ENCODE assay signal across 8 mouse cellular contexts in genomic region chrX:151803777-151804101, GRCm38 (mm10). TPM values are rescaled to one million over a fixed set of nuclear protein-coding genes. Genes with fewer than 3 reads are reported as not detected.
DNase-seq lines count a peak whose midpoint lies in the region; ATAC-seq and TF ChIP-seq lines count a peak whose summit lies in the region.

No protein-coding gene starts in this region.

- no peaks in the 10 kb centered on the region for H3K27me3 ChIP-seq in testis, adult 2 months (ENCODE audit: control insufficient read depth, insufficient read depth, low read length)
- H3K27me3 ChIP-seq in limb, embryonic 15.5 days: no peaks in the 10 kb centered on the region
- peaks cover 3% of the 10 kb centered on the region; the same call in 1 of the 2 replicates for H3K27me3 ChIP-seq in midbrain, embryonic 12.5 days
- H3K27me3 ChIP-seq in stomach, embryonic 15.5 days (replicated peaks): no peaks in the 10 kb centered on the region

- 13% methylated on average over 20 of the region's 20 CpGs for WGBS in limb, embryonic 15.5 days
- 30% methylated on average over 20 of the region's 20 CpGs for WGBS in midbrain, embryonic 12.5 days
- 15% methylated on average over 20 of the region's 20 CpGs for whole genome bisulfite sequencing in stomach, embryonic 15.5 days

- no peak for TF ChIP-seq POLR2A in testis, adult 2 months (IDR thresholded peaks at IDR 0.05; ENCODE audit: control insufficient read depth, low read depth, low read length)
- TF ChIP-seq POLR2A in cortical plate, adult 2 months (IDR thresholded peaks at IDR 0.05; ENCODE audit: extremely low read depth, insufficient read depth, low read length): peak; percentile 20; the same call in 1 of the 2 replicates

- TF ChIP-seq CTCF in testis, adult 2 months (IDR thresholded peaks at IDR 0.05; ENCODE audit: control insufficient read depth, insufficient read depth, insufficient replicate concordance, low read depth, low read length): 0 out of 2 replicates have a peak, but pooled peaks have one; percentile 2
- no peak for TF ChIP-seq CTCF in cortical plate, adult 2 months (IDR thresholded peaks at IDR 0.05; ENCODE audit: extremely low read depth, insufficient read depth, low read length)

- no peak for DNase-seq in testis, postnatal 14 days (ENCODE audit: low spot score)
- DNase-seq in gastrocnemius, postnatal 25 days: peak; percentile 43

- no peaks in the 10 kb centered on the region for H3K9me3 ChIP-seq in limb, embryonic 15.5 days
- no peaks in the 10 kb centered on the region for H3K9me3 ChIP-seq in midbrain, embryonic 12.5 days
- H3K9me3 ChIP-seq in stomach, embryonic 15.5 days: no peaks in the 10 kb centered on the region

- peak overlapping the region; percentile 51 for H3K9ac ChIP-seq in limb, embryonic 15.5 days
- H3K9ac ChIP-seq in midbrain, embryonic 12.5 days (replicated peaks): peak overlapping the region; percentile 60
- H3K9ac ChIP-seq in stomach, embryonic 15.5 days: peak overlapping the region; percentile 39; the same call in 1 of the 2 replicates

- peak overlapping the region; percentile 95 for H3K4me3 ChIP-seq in testis, adult 2 months (ENCODE audit: control insufficient read depth, low read depth, low read length)
- peak overlapping the region; percentile 98 for H3K4me3 ChIP-seq in cortical plate, adult 2 months (ENCODE audit: insufficient read depth, low read length)
- H3K4me3 ChIP-seq in limb, embryonic 15.5 days: peak overlapping the region; percentile 55
- H3K4me3 ChIP-seq in midbrain, embryonic 12.5 days: peak overlapping the region; percentile 56
- peak overlapping the region; percentile 53 for H3K4me3 ChIP-seq in stomach, embryonic 15.5 days (replicated peaks)

- peak overlapping the region; percentile 83 for H3K27ac ChIP-seq in testis, adult 2 months (ENCODE audit: control insufficient read depth, insufficient read depth, low read depth, low read length)
- H3K27ac ChIP-seq in cortical plate, adult 2 months (ENCODE audit: insufficient read depth, low read length): peak overlapping the region; percentile 99; the same call in 1 of the 2 replicates
- H3K27ac ChIP-seq in limb, embryonic 15.5 days: peak overlapping the region; percentile 93
- peak overlapping the region; percentile 90 for H3K27ac ChIP-seq in midbrain, embryonic 12.5 days (replicated peaks)
- H3K27ac ChIP-seq in stomach, embryonic 15.5 days: peak overlapping the region; percentile 95; the same call in 1 of the 2 replicates

- ATAC-seq in inflammation-experienced regulatory T-cells, adult 6 months: peak; percentile 12
- ATAC-seq in limb, embryonic 15.5 days (ENCODE audit: insufficient number of reproducible peaks, low FRiP score, low TSS enrichment, low read depth): peak; percentile 30; the same call in 1 of the 2 replicates
- ATAC-seq in midbrain, embryonic 12.5 days (ENCODE audit: low FRiP score, low read depth): peak; percentile 35
- peak; percentile 29 for ATAC-seq in stomach, embryonic 15.5 days (ENCODE audit: insufficient read depth, low FRiP score, low read depth)

- no peaks in the 10 kb centered on the region for H3K36me3 ChIP-seq in testis, adult 2 months (ENCODE audit: control insufficient read depth, insufficient read depth, low read length)
- no peaks in the 10 kb centered on the region for H3K36me3 ChIP-seq in limb, embryonic 15.5 days
- H3K36me3 ChIP-seq in midbrain, embryonic 12.5 days: no peaks in the 10 kb centered on the region
- H3K36me3 ChIP-seq in stomach, embryonic 15.5 days: no peaks in the 10 kb centered on the region

- peak overlapping the region; percentile 49 for H3K4me2 ChIP-seq in limb, embryonic 15.5 days
- peak overlapping the region; percentile 59 for H3K4me2 ChIP-seq in midbrain, embryonic 12.5 days (replicated peaks)
- H3K4me2 ChIP-seq in stomach, embryonic 15.5 days: peak overlapping the region; percentile 60

- no peaks in the 10 kb centered on the region for H3K4me1 ChIP-seq in testis, adult 2 months (ENCODE audit: control insufficient read depth, insufficient read depth, low read length)
- peaks cover 1% of the 10 kb centered on the region; the same call in 1 of the 2 replicates for H3K4me1 ChIP-seq in cortical plate, adult 2 months (ENCODE audit: control insufficient read depth, insufficient read depth, low read length)
- no peaks in the 10 kb centered on the region for H3K4me1 ChIP-seq in limb, embryonic 15.5 days
- H3K4me1 ChIP-seq in midbrain, embryonic 12.5 days: no peaks in the 10 kb centered on the region
- no peaks in the 10 kb centered on the region for H3K4me1 ChIP-seq in stomach, embryonic 15.5 days

RNA-seq across cellular contexts. Expression of gene Huwe1, which starts 3.1 kb away (rescaled TPM):
- polyA plus RNA-seq in testis, adult 2 months (2012; rRNA removed): 20.2 and 22.7 TPM in 2 replicates
- polyA plus RNA-seq in cortical plate, adult 2 months (2012; rRNA removed): 89.4 and 106 TPM in 2 replicates
- 100 to 1,000 TPM; 114 to 123 TPM for total RNA-seq in gastrocnemius, postnatal 25 days (2021)
- polyA plus RNA-seq in inflammation-experienced regulatory T-cells, adult 6 months (2017; shearing (Covaris generic)): 10 to 100 TPM; 32.7 to 68.5 (median 67.2) TPM
- 38.8 and 42.2 TPM in 2 replicates for polyA plus RNA-seq in limb, embryonic 15.5 days (2015; fragmentation: Nextera tagmentation; extraction: Ambion mirVana)
- 79.4 and 86.2 TPM in 2 replicates for polyA plus RNA-seq in midbrain, embryonic 12.5 days (2016; fragmentation: Nextera tagmentation; extraction: Ambion mirVana)
- 40.7 and 52.0 TPM in 2 replicates for polyA plus RNA-seq in stomach, embryonic 15.5 days (2015; fragmentation: Nextera tagmentation; extraction: Ambion mirVana)
